Mouse (Mus musculus) right cerebral cortex, postnatal 25 days (tissue): ENCODE measurements at regions not wholly inside any gene's neighbourhood (a gene's known extent, or its start where the extent isn't known, plus 50 kb on each side); places are given as distances from the start of the nearest gene placed in this dataset.
A peak's percentile ranks its signal among the peaks of the same experiment; 100 is the strongest.

Experiments
- DNase-seq: peaks from one replicate; pipeline ENCODE4 v3.0.0; 2022

GRCm38 (mm10) chr11:39794183-39794652, 900.8 kb downstream of the Mat2b start:
- DNase-seq, result peak; percentile 11

- no peak for DNase-seq
Observed at GRCm38 (mm10) chr11:39792112-39792511, 902.9 kb downstream of the Mat2b start.
